In genomic region chr1:126011661-126012091, GRCm38 (mm10) we compare ENCODE assay signal across 14 mouse cellular contexts.
"Had no signal": no experiment of that assay in that cellular context is flagged by ENCODE, and none has a peak within 500 bp of the region (broad histone marks: within the 10 kb centered on the region; RNA-seq: fewer than 3 reads in every experiment).

No protein-coding gene starts in this region.

- H3K9ac ChIP-seq: limb, embryonic 13.5 days; liver, embryonic 14.5 days; midbrain, embryonic 15.5 days; neural tube, embryonic 13.5 days had no signal

- H3K4me3 ChIP-seq: limb, embryonic 13.5 days; midbrain, embryonic 15.5 days; neural tube, embryonic 13.5 days had no signal

- ATAC-seq: midbrain, embryonic 15.5 days had no signal

- H3K4me2 ChIP-seq: limb, embryonic 13.5 days; midbrain, embryonic 15.5 days; neural tube, embryonic 13.5 days had no signal

- H3K27me3 ChIP-seq: limb, embryonic 13.5 days; midbrain, embryonic 15.5 days; neural tube, embryonic 13.5 days had no signal

- H3K9me3 ChIP-seq: limb, embryonic 13.5 days; midbrain, embryonic 15.5 days; neural tube, embryonic 13.5 days had no signal

- DNase-seq: kidney, adult 2 months; kidney, postnatal 36 days; layer of hippocampus, adult 9-11 months; layer of hippocampus, postnatal 36 days; left cerebral cortex, postnatal 4 days; lung, adult 18-20 months; right cerebral cortex, adult 18-20 months; right cerebral cortex, postnatal 25 days; thymus, postnatal 4 days had no signal

- H3K27ac ChIP-seq: kidney, postnatal 0 days; limb, embryonic 13.5 days; liver, embryonic 14.5 days; midbrain, embryonic 15.5 days; neural tube, embryonic 13.5 days had no signal

- H3K36me3 ChIP-seq: midbrain, embryonic 15.5 days; neural tube, embryonic 13.5 days had no signal

- H3K4me1 ChIP-seq: limb, embryonic 13.5 days; midbrain, embryonic 15.5 days; neural tube, embryonic 13.5 days had no signal
